Mouse (Mus musculus): ENCODE results near the gene Snx11. TPM values are rescaled to one million over a fixed set of nuclear protein-coding genes. Genes with fewer than 3 reads are reported as not detected.

Snx11 gene
- total and polyA plus RNA-seq, 3 experiments = 33.7 to 43.1 TPM; not detected in 1

- no peak overlapping the region for H3K9ac ChIP-seq (ENCODE audit: control insufficient read depth, low read depth, low read length, poor library complexity, severe bottlenecking)
- no peaks in the 10 kb centered on the region for H3K27me3 ChIP-seq (ENCODE audit: control insufficient read depth in 1 of 2, insufficient read depth in 2 of 2, low read length in 2 of 2)
- TF ChIP-seq BHLHE40 (IDR thresholded peaks at IDR 0.05; ENCODE audit: borderline replicate concordance, low read depth, low read length) (no peak), ZKSCAN1 (IDR thresholded peaks at IDR 0.05; ENCODE audit: low read depth, low read length) (no peak), USF2 (IDR thresholded peaks at IDR 0.05; ENCODE audit: borderline replicate concordance in 1 of 2, insufficient read depth in 1 of 2, low read depth in 1 of 2, low read length in 2 of 2) (no peak), HCFC1 (IDR thresholded peaks at IDR 0.05; ENCODE audit: low read depth, low read length) (no peak), TBP (IDR thresholded peaks at IDR 0.05; ENCODE audit: low read depth, low read length) (peak; percentile 43; the same call in 1 of the 2 replicates)
- no peaks in the 10 kb centered on the region for H3K9me3 ChIP-seq (replicated peaks; ENCODE audit: insufficient read depth, low read length)
- peaks cover 19 to 51% of the 10 kb centered on the region in 2 experiments for H3K36me3 ChIP-seq (ENCODE audit: control insufficient read depth in 1 of 2, insufficient read depth in 2 of 2, low read length in 2 of 2)
- H3K79me2 ChIP-seq (ENCODE audit: control insufficient read depth, insufficient read depth, low read length, poor library complexity) = no peaks in the 10 kb centered on the region
- H3K4me3 ChIP-seq (ENCODE audit: control insufficient read depth in 1 of 2, insufficient read depth in 1 of 2, low read depth in 2 of 2, low read length in 2 of 2) = no peak overlapping the region
- H3K4me1 ChIP-seq (ENCODE audit: control insufficient read depth in 1 of 2, insufficient read depth in 2 of 2, low read length in 2 of 2) = peaks cover 3 to 4% of the 10 kb centered on the region in 2 experiments; a peak in 2 of 4 replicates
- H3K27ac ChIP-seq (ENCODE audit: control insufficient read depth, low read depth, low read length) = no peak overlapping the region
- DNase-seq (ENCODE audit: low read depth, low spot score) = peak; percentile 47
Measured at GRCm38 (mm10) chr11:96805606-96806005, 28.2 kb upstream of the Snx11 start.

- H3K27ac ChIP-seq (ENCODE audit: control insufficient read depth, low read depth, low read length) = no peak overlapping the region
- H3K9ac ChIP-seq (ENCODE audit: control insufficient read depth, low read depth, low read length, poor library complexity, severe bottlenecking) = no peak overlapping the region
- no peak for DNase-seq (ENCODE audit: low read depth, low spot score)
- H3K4me3 ChIP-seq (ENCODE audit: control insufficient read depth in 1 of 2, insufficient read depth in 1 of 2, low read depth in 2 of 2, low read length in 2 of 2) = no peak overlapping the region
- peaks cover 9 to 31% of the 10 kb centered on the region in 2 experiments for H3K36me3 ChIP-seq (ENCODE audit: control insufficient read depth in 1 of 2, insufficient read depth in 2 of 2, low read length in 2 of 2)
- no peaks in the 10 kb centered on the region; a peak in 1 of 4 replicates for H3K4me1 ChIP-seq (ENCODE audit: control insufficient read depth in 1 of 2, insufficient read depth in 2 of 2, low read length in 2 of 2)
- no peaks in the 10 kb centered on the region for H3K27me3 ChIP-seq (ENCODE audit: control insufficient read depth in 1 of 2, insufficient read depth in 2 of 2, low read length in 2 of 2)
- peaks cover 26% of the 10 kb centered on the region for H3K79me2 ChIP-seq (ENCODE audit: control insufficient read depth, insufficient read depth, low read length, poor library complexity)
- TF ChIP-seq TBP (IDR thresholded peaks at IDR 0.05; ENCODE audit: low read depth, low read length) (peak; percentile 84), MEF2A (IDR thresholded peaks at IDR 0.05; ENCODE audit: extremely low read depth, insufficient replicate concordance, low read depth, low read length, poor library complexity, severe bottlenecking) (no peak)
- H3K9me3 ChIP-seq (replicated peaks; ENCODE audit: insufficient read depth, low read length) = no peaks in the 10 kb centered on the region
Measured at GRCm38 (mm10) chr11:96799511-96799910, 22.2 kb upstream of the Snx11 start.

- Histone ChIP-seq H3K27ac (ENCODE audit: control insufficient read depth, low read depth, low read length) (no peak overlapping the region), H3K27me3 (ENCODE audit: control insufficient read depth in 1 of 2, insufficient read depth in 2 of 2, low read length in 2 of 2) (no peaks in the 10 kb centered on the region), H3K9me3 (replicated peaks; ENCODE audit: insufficient read depth, low read length) (no peaks in the 10 kb centered on the region), H3K36me3 (ENCODE audit: control insufficient read depth in 1 of 2, insufficient read depth in 2 of 2, low read length in 2 of 2) (peaks cover 12 to 31% of the 10 kb centered on the region in 2 experiments), H3K4me3 (ENCODE audit: control insufficient read depth in 1 of 2, insufficient read depth in 1 of 2, low read depth in 2 of 2, low read length in 2 of 2) (no peak overlapping the region), H3K9ac (ENCODE audit: control insufficient read depth, low read depth, low read length, poor library complexity, severe bottlenecking) (no peak overlapping the region), H3K4me1 (ENCODE audit: control insufficient read depth in 1 of 2, insufficient read depth in 2 of 2, low read length in 2 of 2) (no peaks in the 10 kb centered on the region; a peak in 2 of 4 replicates), H3K79me2 (ENCODE audit: control insufficient read depth, insufficient read depth, low read length, poor library complexity) (peaks cover 51% of the 10 kb centered on the region)
- no peak for TF ChIP-seq ZC3H11A (IDR thresholded peaks at IDR 0.05; ENCODE audit: low read depth, low read length)
- TF ChIP-seq SMC3 (IDR thresholded peaks at IDR 0.05; ENCODE audit: low read depth, low read length) = peak; percentile 40; the same call in 1 of the 2 replicates
- no peak for TF ChIP-seq HCFC1 (IDR thresholded peaks at IDR 0.05; ENCODE audit: low read depth, low read length)
- TF ChIP-seq CTCF (IDR thresholded peaks at IDR 0.05 in 2 of 3, conservative IDR thresholded peaks at IDR 0.05 in 1 of 3; ENCODE audit: control insufficient read depth in 1 of 3, insufficient read depth in 1 of 3, low read depth in 2 of 3, low read length in 3 of 3, poor library complexity in 1 of 3, severe bottlenecking in 1 of 3) = peak in 2 of 3 experiments; percentile 18 to 72; a peak in 3 of 6 replicates
- no peak for TF ChIP-seq JUND (IDR thresholded peaks at IDR 0.05; ENCODE audit: low read depth, low read length)
- TF ChIP-seq ZKSCAN1 (IDR thresholded peaks at IDR 0.05; ENCODE audit: low read depth, low read length) = no peak
- TF ChIP-seq MAX (IDR thresholded peaks at IDR 0.05; ENCODE audit: low read length) = peak; percentile 50; the same call in 1 of the 2 replicates
- no peak for TF ChIP-seq NELFE (IDR thresholded peaks at IDR 0.05; ENCODE audit: low read depth, low read length)
- TF ChIP-seq MYC (IDR thresholded peaks at IDR 0.05; ENCODE audit: low read depth, low read length) = peak; percentile 86
- TF ChIP-seq USF1 (IDR thresholded peaks at IDR 0.05; ENCODE audit: low read depth, low read length) = no peak
- TF ChIP-seq NRF1 (IDR thresholded peaks at IDR 0.05; ENCODE audit: insufficient read depth, low read depth, low read length, poor library complexity, severe bottlenecking) = no peak
- no peak for TF ChIP-seq MXI1 (IDR thresholded peaks at IDR 0.05; ENCODE audit: low read depth, low read length)
- 0 out of 2 replicates have a peak, but pooled peaks have one; percentile 6 for TF ChIP-seq RAD21 (IDR thresholded peaks at IDR 0.05; ENCODE audit: low read depth, low read length)
- TF ChIP-seq MAZ (IDR thresholded peaks at IDR 0.05; ENCODE audit: low read depth, low read length) = no peak
- TF ChIP-seq ELF1 (IDR thresholded peaks at IDR 0.05; ENCODE audit: low read depth, low read length) = no peak
- no peak for TF ChIP-seq TBP (IDR thresholded peaks at IDR 0.05; ENCODE audit: low read depth, low read length)
- TF ChIP-seq ZNF384 (IDR thresholded peaks at IDR 0.05; ENCODE audit: low read depth, low read length) = peak; percentile 61; the same call in 1 of the 2 replicates
- TF ChIP-seq MYB (IDR thresholded peaks at IDR 0.05; ENCODE audit: low read depth, low read length) = no peak
- TF ChIP-seq E2F4 (IDR thresholded peaks at IDR 0.05; ENCODE audit: borderline replicate concordance, low read depth, low read length) = no peak
- no peak for TF ChIP-seq POLR2A (IDR thresholded peaks at IDR 0.05; ENCODE audit: control insufficient read depth in 1 of 2, insufficient read depth in 1 of 2, low read depth in 1 of 2, low read length in 2 of 2, poor library complexity in 1 of 2)
- no peak for TF ChIP-seq POLR2AphosphoS5 (IDR thresholded peaks at IDR 0.05; ENCODE audit: borderline replicate concordance, low read depth, low read length)
- DNase-seq (ENCODE audit: low read depth, low spot score) = peak; percentile 53
Measured at GRCm38 (mm10) chr11:96796586-96796985, 19.2 kb upstream of the Snx11 start.

Measured in MEL (cell line).